Mouse (Mus musculus) heart, embryonic 14.5 days (tissue): ENCODE measurements at regions not wholly inside any gene's neighbourhood (a gene's known extent, or its start where the extent isn't known, plus 50 kb on each side); places are given as distances from the start of the nearest gene placed in this dataset.

Source experiments
- ATAC-seq: fragments of 200-750 bp; cut with Nextera tagmentation; 2 replicates; pipeline ENCODE4 v1.8.0; 2017; ENCODE audit warnings: low read depth, moderate TSS enrichment; ENCODE audit not compliant: insufficient number of reproducible peaks, insufficient read depth, low FRiP score
- H3K27ac ChIP-seq, 2 experiments: fragments of 200-500 bp in 1 of 2; fragments of 300-500 bp in 1 of 2; sonication (generic) in 1 of 2; replicated peaks in 1 of 2; 2 replicates each; pipeline ENCODE4 v1.5.1; 2012 to 2014; ENCODE audit warnings: low read depth in 2 of 2, low read length in 2 of 2, control low read depth in 1 of 2, mild to moderate bottlenecking in 1 of 2, mixed read lengths in 1 of 2; ENCODE audit not compliant: control insufficient read depth in 1 of 2, insufficient read depth in 1 of 2
- H3K27me3 ChIP-seq: fragments of 300-500 bp; sonication (generic); 2 replicates; pipeline ENCODE4 v1.6.1; 2014; ENCODE audit warnings: mild to moderate bottlenecking, low read length, control low read depth; ENCODE audit not compliant: control insufficient read depth, insufficient read depth
- H3K36me3 ChIP-seq: fragments of 300-500 bp; sonication (generic); 2 replicates; pipeline ENCODE4 v1.6.1; 2014; ENCODE audit warnings: mild to moderate bottlenecking, control low read depth, low read length, mixed read lengths; ENCODE audit not compliant: control insufficient read depth, insufficient read depth
- H3K4me1 ChIP-seq, 2 experiments: fragments of 200-500 bp in 1 of 2; fragments of 300-500 bp in 1 of 2; sonication (generic) in 1 of 2; 2 replicates each; pipeline ENCODE4 v1.6.1; 2012 to 2014; ENCODE audit warnings: low read length in 2 of 2, control low read depth in 1 of 2, mixed read lengths in 1 of 2; ENCODE audit not compliant: control insufficient read depth in 2 of 2, insufficient read depth in 2 of 2
- H3K4me2 ChIP-seq: fragments of 300-500 bp; sonication (generic); 2 replicates; pipeline ENCODE4 v1.6.1; 2014; ENCODE audit warnings: mild to moderate bottlenecking, low read length
- H3K4me3 ChIP-seq, 2 experiments: fragments of 200-500 bp in 1 of 2; fragments of 300-500 bp in 1 of 2; sonication (generic) in 1 of 2; 2 replicates each; pipeline ENCODE4 v1.5.1; 2012 to 2014; ENCODE audit warnings: low read length in 2 of 2, mild to moderate bottlenecking in 2 of 2, control low read depth in 1 of 2, low read depth in 1 of 2, moderate library complexity in 1 of 2; ENCODE audit not compliant: control insufficient read depth in 1 of 2, insufficient read depth in 1 of 2
- H3K9ac ChIP-seq: fragments of 300-500 bp; sonication (generic); 2 replicates; pipeline ENCODE4 v1.6.1; 2014; ENCODE audit warnings: mild to moderate bottlenecking, low read length
- H3K9me3 ChIP-seq: fragments of 300-500 bp; sonication (generic); 2 replicates; pipeline ENCODE4 v1.6.1; 2016; ENCODE audit warnings: low read length, control low read depth; ENCODE audit not compliant: control insufficient read depth
- WGBS: fragments of 180-500 bp; shearing (Covaris S2); extraction: QIAGEN DNeasy Blood & Tissue Kit; methylation state at CpG from one replicate; pipeline ENCODE4 v1.1.7; 2014; 5-methylcytosine and 5-hydroxymethylcytosine counted together

DNA sequence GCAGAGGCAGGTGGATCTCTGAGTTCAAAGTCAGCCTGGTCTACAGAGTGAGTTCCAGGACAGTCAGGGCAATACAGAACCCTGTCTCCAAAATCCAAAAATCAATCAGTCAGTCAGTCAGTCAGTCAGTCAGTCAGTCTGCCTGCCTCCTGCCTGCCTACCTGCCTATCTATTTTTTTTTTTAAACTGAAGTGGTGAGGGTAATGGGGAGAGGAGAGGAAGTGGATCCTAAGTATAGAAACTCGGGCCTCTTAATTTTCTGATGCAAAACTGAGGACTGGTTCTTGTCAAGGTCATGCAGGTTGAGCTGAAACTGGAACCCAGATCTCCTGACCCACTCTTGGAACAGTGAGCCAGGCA, 126.9 kb upstream of the Map3k1 start:
- H3K27ac ChIP-seq = 0 out of 4 replicates have a peak overlapping the region, but pooled peaks of 1 of the 2 experiments have one; percentile 34
- no peak for ATAC-seq
- H3K4me1 ChIP-seq = peaks cover 16 to 23% of the 10 kb centered on the region in 2 experiments
- no peaks in the 10 kb centered on the region for H3K9me3 ChIP-seq
- H3K9ac ChIP-seq = no peak overlapping the region
- H3K36me3 ChIP-seq = no peaks in the 10 kb centered on the region
- no peak overlapping the region for H3K4me3 ChIP-seq
- no peaks in the 10 kb centered on the region for H3K27me3 ChIP-seq
- no peak overlapping the region for H3K4me2 ChIP-seq
- WGBS = 36% methylated on average over 1 of the region's 1 CpGs

DNA sequence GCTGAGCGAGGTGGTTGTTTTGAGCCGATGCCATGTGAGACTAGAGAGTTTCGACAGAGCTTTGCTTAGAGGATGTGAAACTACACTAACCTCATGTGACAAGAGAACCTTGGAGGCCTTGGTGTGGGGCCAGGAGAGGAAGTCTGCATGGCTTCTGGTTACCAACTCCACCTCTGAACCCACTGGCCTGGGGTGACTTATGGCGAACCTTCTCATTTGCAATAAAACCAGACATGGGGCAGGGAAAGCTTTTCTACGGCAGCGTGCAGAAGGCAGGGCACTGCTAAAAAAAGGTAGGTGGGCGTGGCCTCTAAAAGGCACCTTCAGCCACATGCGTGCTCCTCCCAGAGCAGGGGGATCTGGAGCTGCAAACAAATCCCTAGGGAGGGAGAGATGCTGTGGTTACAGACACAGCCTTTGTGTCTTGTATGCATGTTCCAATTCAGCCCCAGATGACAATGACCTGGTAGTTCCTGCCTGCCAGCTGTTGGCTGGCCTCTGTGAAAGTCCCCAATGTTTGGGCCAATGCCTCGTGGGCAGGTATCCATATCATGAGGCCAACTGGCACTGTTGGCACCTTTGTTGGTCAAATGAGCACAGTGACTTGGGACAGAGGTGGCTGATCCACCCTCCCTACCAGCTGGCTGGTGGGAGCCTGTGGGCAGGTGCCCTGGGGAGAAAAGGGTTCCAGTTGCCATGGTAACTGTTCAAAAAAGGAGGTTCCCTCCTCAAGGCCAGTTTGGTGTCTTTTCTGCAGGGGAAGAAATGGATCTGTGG, 127.5 kb upstream of the Map3k1 start:
- Histone ChIP-seq H3K27ac (peak overlapping the region; percentile 25 to 34; a peak in 2 of 4 replicates), H3K4me1 (peaks cover 16 to 28% of the 10 kb centered on the region in 2 experiments), H3K9me3 (no peaks in the 10 kb centered on the region), H3K36me3 (no peaks in the 10 kb centered on the region), H3K4me3 (no peak overlapping the region), H3K9ac (no peak overlapping the region), H3K4me2 (no peak overlapping the region), H3K27me3 (no peaks in the 10 kb centered on the region)
- no peak for ATAC-seq
- 51% methylated on average over 9 of the region's 9 CpGs for WGBS

GRCm38 (mm10) chr13:111936983-111937382, 128.2 kb upstream of the Map3k1 start:
- Histone ChIP-seq H3K27ac (no peak overlapping the region), H3K36me3 (no peaks in the 10 kb centered on the region)
- WGBS = 55% methylated on average over 8 of the region's 8 CpGs

DNA sequence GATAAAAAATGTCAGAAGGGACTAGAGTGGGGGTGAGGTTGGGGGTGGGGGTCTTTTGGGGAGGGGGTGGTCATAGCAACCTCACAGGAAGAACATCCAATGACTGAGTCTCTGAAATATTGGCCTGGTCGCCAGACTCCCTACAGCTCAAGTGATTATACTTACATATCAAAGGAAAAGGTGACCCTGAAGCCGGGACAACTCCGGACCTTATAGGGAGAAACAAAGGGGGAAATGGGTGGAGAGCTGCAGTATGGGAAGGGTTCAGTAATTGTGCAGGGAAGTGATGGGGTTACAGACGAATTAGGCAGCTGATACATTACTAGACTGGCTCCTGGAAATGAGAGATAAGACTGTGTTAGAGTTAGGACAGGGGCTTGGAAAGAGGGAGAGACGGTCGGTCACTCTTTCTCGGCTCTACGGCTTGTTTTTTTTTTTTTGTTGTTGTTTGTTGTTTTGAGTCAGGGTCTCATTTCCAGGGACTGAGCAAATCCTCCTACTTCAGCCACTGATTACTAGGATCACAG, 130.2 kb upstream of the Map3k1 start:
- no peak overlapping the region for H3K4me2 ChIP-seq
- no peak overlapping the region for H3K4me3 ChIP-seq
- 30% methylated on average over 8 of the region's 8 CpGs for WGBS
- no peaks in the 10 kb centered on the region for H3K27me3 ChIP-seq
- H3K4me1 ChIP-seq = peaks cover 23 to 34% of the 10 kb centered on the region in 2 experiments
- H3K9ac ChIP-seq = no peak overlapping the region
- H3K27ac ChIP-seq = no peak overlapping the region
- no peaks in the 10 kb centered on the region for H3K36me3 ChIP-seq
- H3K9me3 ChIP-seq = no peaks in the 10 kb centered on the region
- ATAC-seq = no peak

More at GRCm38 (mm10) chr13:111936983-111937382, 128.2 kb upstream of the Map3k1 start:
- Histone ChIP-seq H3K9ac (no peak overlapping the region), H3K4me1 (peaks cover 16 to 30% of the 10 kb centered on the region in 2 experiments), H3K9me3 (no peaks in the 10 kb centered on the region), H3K4me3 (no peak overlapping the region), H3K4me2 (no peak overlapping the region), H3K27me3 (no peaks in the 10 kb centered on the region)
- ATAC-seq = no peak

DNA sequence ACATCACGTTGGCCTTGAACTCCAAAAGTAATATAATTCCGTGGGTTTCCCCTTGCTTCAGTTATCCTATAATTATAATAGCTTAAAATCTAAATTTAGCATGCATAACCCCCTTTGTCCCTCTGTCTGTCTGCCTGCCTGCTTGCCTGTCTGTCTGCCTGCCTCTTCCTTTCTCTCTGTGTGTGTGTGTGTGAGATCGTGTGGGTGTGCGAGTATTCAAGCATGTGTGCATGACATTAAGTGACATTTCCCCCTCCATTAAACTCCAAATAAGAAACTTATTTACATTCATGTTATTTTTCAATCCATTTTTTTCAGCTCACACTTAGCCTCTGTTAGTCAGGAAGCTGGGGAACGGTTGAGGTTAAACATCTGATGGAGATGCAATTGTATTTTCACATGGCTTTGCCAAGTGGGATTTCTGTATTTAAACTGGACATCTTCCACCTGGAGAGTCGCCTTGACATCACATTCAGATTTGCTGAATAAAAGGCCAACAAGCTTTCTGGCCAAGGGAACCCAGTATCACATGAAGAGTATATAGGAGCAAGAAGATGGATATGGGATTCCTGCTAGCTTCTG, 130.8 kb upstream of the Map3k1 start:
- Histone ChIP-seq H3K9me3 (no peaks in the 10 kb centered on the region), H3K36me3 (no peaks in the 10 kb centered on the region), H3K4me1 (peaks cover 25 to 37% of the 10 kb centered on the region in 2 experiments), H3K27me3 (no peaks in the 10 kb centered on the region), H3K4me2 (no peak overlapping the region), H3K27ac (no peak overlapping the region), H3K4me3 (no peak overlapping the region), H3K9ac (no peak overlapping the region)
- WGBS = 54% methylated on average over 6 of the region's 6 CpGs
- no peak for ATAC-seq

GRCm38 (mm10) chr13:111940275-111940674, 131.5 kb upstream of the Map3k1 start:
- ATAC-seq = no peak
- Histone ChIP-seq H3K27ac (no peak overlapping the region; a peak in 1 of 4 replicates), H3K4me1 (peaks cover 25 to 37% of the 10 kb centered on the region in 2 experiments), H3K36me3 (no peaks in the 10 kb centered on the region), H3K27me3 (no peaks in the 10 kb centered on the region), H3K9ac (no peak overlapping the region), H3K4me3 (no peak overlapping the region), H3K4me2 (no peak overlapping the region), H3K9me3 (no peaks in the 10 kb centered on the region)
- 82% methylated on average over 4 of the region's 4 CpGs for WGBS

GRCm38 (mm10) chr13:111940796-111941513, 132.2 kb upstream of the Map3k1 start:
- 48% methylated on average over 6 of the region's 6 CpGs for WGBS

More at GRCm38 (mm10) chr13:111940796-111941513, 132.2 kb upstream of the Map3k1 start:
- no peaks in the 10 kb centered on the region for H3K9me3 ChIP-seq
- no peak overlapping the region for H3K4me2 ChIP-seq
- ATAC-seq = no peak
- H3K36me3 ChIP-seq = no peaks in the 10 kb centered on the region
- H3K9ac ChIP-seq = no peak overlapping the region
- H3K27me3 ChIP-seq = no peaks in the 10 kb centered on the region
- no peak overlapping the region for H3K4me3 ChIP-seq
- H3K27ac ChIP-seq = 0 out of 4 replicates have a peak overlapping the region, but pooled peaks of 1 of the 2 experiments have one; percentile 17
- H3K4me1 ChIP-seq = peaks cover 24 to 35% of the 10 kb centered on the region in 2 experiments
